ENCODE assay signal across 8 mouse cellular contexts in the genomic region with DNA sequence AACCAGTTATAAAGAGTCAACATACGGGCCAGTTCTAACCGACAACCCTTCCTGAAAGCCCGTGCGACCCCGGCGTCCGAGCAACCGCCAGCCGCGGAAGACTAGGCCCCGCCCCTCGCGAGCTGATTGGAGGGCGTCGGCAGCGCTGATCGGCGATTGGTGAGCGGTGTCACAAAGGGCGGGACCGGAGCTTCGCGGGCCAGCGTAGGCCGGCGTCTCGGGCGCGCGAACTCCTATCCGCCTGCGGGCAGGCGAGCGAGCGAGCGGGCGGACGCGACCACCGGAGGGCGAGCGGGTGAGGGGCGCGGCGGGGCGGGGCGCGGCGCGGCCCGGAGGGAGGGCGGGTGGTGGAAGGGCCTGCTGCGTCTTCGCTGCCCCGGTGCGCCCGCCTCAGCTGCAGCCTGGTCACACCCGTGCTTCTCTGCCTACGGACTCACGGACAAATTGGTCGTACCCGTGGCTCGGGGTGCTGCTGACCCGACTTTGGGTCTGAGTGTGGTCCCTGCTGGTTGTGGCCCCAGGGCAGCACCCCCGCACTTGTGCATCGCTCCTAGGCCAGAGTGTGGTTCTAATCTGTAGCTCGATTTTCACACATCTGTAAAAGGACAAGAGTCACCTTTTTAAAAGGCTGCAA. TPM values are rescaled to one million over a fixed set of nuclear protein-coding genes. Genes with fewer than 3 reads are reported as not detected.
DNase-seq lines count a peak whose midpoint lies in the region; ATAC-seq and TF ChIP-seq lines count a peak whose summit lies in the region.

TSS of gene Zfand4 (plus strand) at position 205 of the 634 bp plus-strand sequence.

- peak within 1 kb of the TSS; percentile 77 for H3K4me2 ChIP-seq in heart, embryonic 11.5 days
- H3K4me2 ChIP-seq in kidney, embryonic 16.5 days (replicated peaks; ENCODE audit: low read depth, low read length) = peak within 1 kb of the TSS; percentile 83
- peak within 1 kb of the TSS; percentile 76 for H3K4me2 ChIP-seq in myocyte (ENCODE audit: low read depth)

- no peaks in the 10 kb centered on the region for H3K9me3 ChIP-seq in heart, embryonic 11.5 days (replicated peaks; ENCODE audit: control insufficient read depth, low read length)
- no peaks in the 10 kb centered on the region for H3K9me3 ChIP-seq in kidney, embryonic 16.5 days (ENCODE audit: low read length)

- no peak for TF ChIP-seq CTCF in bone marrow macrophage, adult 2 months (IDR thresholded peaks at IDR 0.05; ENCODE audit: low read depth, low read length)
- no peak for TF ChIP-seq CTCF in embryonic fibroblast, embryonic 13.5 days (IDR thresholded peaks at IDR 0.05; ENCODE audit: borderline replicate concordance, insufficient read depth, low read length)
- no peak for TF ChIP-seq CTCF in liver, adult 2 months (IDR thresholded peaks at IDR 0.05; ENCODE audit: low read depth, low read length)

- peak; percentile 95 for DNase-seq in A20 (ENCODE audit: low read depth, low spot score)
- peak; percentile 74 for DNase-seq in liver, adult 2 months (ENCODE audit: extremely low read depth, low read depth, low spot score)
- peak; percentile 91 for DNase-seq in splenic B cell, adult 2 months (ENCODE audit: low read depth, low spot score)

- peak within 1 kb of the TSS; percentile 62 for H3K4me3 ChIP-seq in bone marrow macrophage, adult 2 months (ENCODE audit: insufficient read depth, low read length)
- H3K4me3 ChIP-seq in embryonic fibroblast, embryonic 13.5 days (ENCODE audit: insufficient read depth, low read length) = peak within 1 kb of the TSS; percentile 61
- H3K4me3 ChIP-seq in heart, embryonic 11.5 days (ENCODE audit: low read depth, low read length) = peak within 1 kb of the TSS; percentile 68
- H3K4me3 ChIP-seq in kidney, embryonic 16.5 days (ENCODE audit: low read length) = peak within 1 kb of the TSS; percentile 73
- H3K4me3 ChIP-seq in liver, adult 2 months (ENCODE audit: insufficient read depth, low read depth, low read length) = peak within 1 kb of the TSS; percentile 97
- H3K4me3 ChIP-seq in myocyte = peak within 1 kb of the TSS; percentile 36

- H3ac ChIP-seq in myocyte (ENCODE audit: control insufficient read depth, insufficient read length) = peak within 1 kb of the TSS; percentile 21

- no peak within 1 kb of the TSS for H3K27ac ChIP-seq in bone marrow macrophage, adult 2 months (ENCODE audit: insufficient read depth, low read depth, low read length)
- H3K27ac ChIP-seq in embryonic fibroblast, embryonic 13.5 days (ENCODE audit: insufficient read depth, low read length) = no peak within 1 kb of the TSS
- H3K27ac ChIP-seq in heart, embryonic 11.5 days (ENCODE audit: low read depth, low read length) = peak within 1 kb of the TSS; percentile 46
- peak within 1 kb of the TSS; percentile 37; the same call in 1 of the 2 replicates for H3K27ac ChIP-seq in kidney, embryonic 16.5 days (ENCODE audit: low read length)
- peak within 1 kb of the TSS; percentile 83 for H3K27ac ChIP-seq in liver, adult 2 months (replicated peaks; ENCODE audit: insufficient read depth, low read depth, low read length)

- peaks cover 11% of the 10 kb centered on the region for H3K4me1 ChIP-seq in bone marrow macrophage, adult 2 months (ENCODE audit: control insufficient read depth, insufficient read depth, low read length)
- peaks cover 6% of the 10 kb centered on the region; the same call in 1 of the 2 replicates for H3K4me1 ChIP-seq in embryonic fibroblast, embryonic 13.5 days (ENCODE audit: control insufficient read depth, insufficient read depth, low read length)
- peaks cover 2% of the 10 kb centered on the region; the same call in 1 of the 2 replicates for H3K4me1 ChIP-seq in heart, embryonic 11.5 days (ENCODE audit: control insufficient read depth, insufficient read depth, low read length)
- H3K4me1 ChIP-seq in kidney, embryonic 16.5 days (ENCODE audit: insufficient read depth, low read length) = peaks cover 17% of the 10 kb centered on the region
- peaks cover 17% of the 10 kb centered on the region for H3K4me1 ChIP-seq in liver, adult 2 months (ENCODE audit: control insufficient read depth, insufficient read depth, low read length)

- peaks cover 17% of the 10 kb centered on the region; the same call in 1 of the 2 replicates for H3K79me2 ChIP-seq in liver, adult 2 months (ENCODE audit: control insufficient read depth, insufficient read depth, low read length)
- no peaks in the 10 kb centered on the region for H3K79me2 ChIP-seq in myocyte (ENCODE audit: control insufficient read depth, insufficient read depth)

- H3K27me3 ChIP-seq in heart, embryonic 11.5 days (ENCODE audit: control insufficient read depth, insufficient read depth, low read length) = no peaks in the 10 kb centered on the region
- H3K27me3 ChIP-seq in kidney, embryonic 16.5 days (ENCODE audit: insufficient read depth, low read length) = no peaks in the 10 kb centered on the region
- no peaks in the 10 kb centered on the region for H3K27me3 ChIP-seq in liver, adult 2 months (ENCODE audit: control insufficient read depth, insufficient read depth, low read length)
- H3K27me3 ChIP-seq in myocyte (ENCODE audit: control insufficient read depth, insufficient read depth, insufficient read length) = no peaks in the 10 kb centered on the region
- no peaks in the 10 kb centered on the region for H3K27me3 ChIP-seq in splenic B cell, adult 2 months (ENCODE audit: control insufficient read depth, insufficient read depth, low read length, poor library complexity, severe bottlenecking)

- TF ChIP-seq POLR2A in bone marrow macrophage, adult 2 months (IDR thresholded peaks at IDR 0.05; ENCODE audit: borderline replicate concordance, low read depth, low read length) = no peak
- peak; percentile 52; the same call in 1 of the 2 replicates for TF ChIP-seq POLR2A in embryonic fibroblast, embryonic 13.5 days (IDR thresholded peaks at IDR 0.05; ENCODE audit: low read depth, low read length)
- TF ChIP-seq POLR2A in liver, adult 2 months (IDR thresholded peaks at IDR 0.05; ENCODE audit: extremely low read depth, insufficient read depth, low read length) = peak; percentile 84
- TF ChIP-seq POLR2A in myocyte (IDR thresholded peaks at IDR 0.05; ENCODE audit: insufficient read length, low read depth) = peak; percentile 91

- peaks cover 3% of the 10 kb centered on the region; the same call in 1 of the 2 replicates for H3K36me3 ChIP-seq in heart, embryonic 11.5 days (ENCODE audit: control insufficient read depth, insufficient read depth, low read length)
- H3K36me3 ChIP-seq in kidney, embryonic 16.5 days (ENCODE audit: insufficient read depth, low read length) = 0 out of 2 replicates have a peak, but pooled peaks cover 16% of the 10 kb centered on the region
- H3K36me3 ChIP-seq in liver, adult 2 months (ENCODE audit: control insufficient read depth, insufficient read depth, low read length) = peaks cover 5% of the 10 kb centered on the region
- H3K36me3 ChIP-seq in myocyte (ENCODE audit: control insufficient read depth, insufficient read depth) = peaks cover 5% of the 10 kb centered on the region
- H3K36me3 ChIP-seq in splenic B cell, adult 2 months (ENCODE audit: control insufficient read depth, insufficient read depth, low read length, poor library complexity, severe bottlenecking) = no peaks in the 10 kb centered on the region

- peak; percentile 98 for ATAC-seq in heart, embryonic 11.5 days (replicated peaks; ENCODE audit: insufficient number of reproducible peaks, low FRiP score, low TSS enrichment)
- peak; percentile 98 for ATAC-seq in kidney, embryonic 16.5 days (ENCODE audit: low FRiP score, low TSS enrichment)

- H3K9ac ChIP-seq in heart, embryonic 11.5 days (ENCODE audit: low read depth, low read length) = peak within 1 kb of the TSS; percentile 80
- H3K9ac ChIP-seq in kidney, embryonic 16.5 days (replicated peaks; ENCODE audit: low read length) = peak within 1 kb of the TSS; percentile 86
- H3K9ac ChIP-seq in liver, adult 2 months (ENCODE audit: low read depth, low read length) = peak within 1 kb of the TSS; percentile 98

- under 1% methylated on average over 65 of the region's 67 CpGs for WGBS in heart, embryonic 11.5 days (ENCODE audit: insufficient replicate concordance)
- WGBS in kidney, embryonic 16.5 days = under 1% methylated on average over 39 of the region's 67 CpGs
- WGBS in liver, adult 2 months = under 1% methylated on average over 62 of the region's 67 CpGs

TF ChIP-seq in myocyte, 11 proteins besides CTCF, POLR2A, EP300 and RAD21:
- TF ChIP-seq MYOD1 (IDR thresholded peaks at IDR 0.05; ENCODE audit: control insufficient read depth in 1 of 3, insufficient read length in 2 of 3, low read depth in 2 of 3) (no peak), POLR2AphosphoS2 (IDR thresholded peaks at IDR 0.05; ENCODE audit: insufficient read length, low read depth) (peak; percentile 83)

RNA-seq across cellular contexts. Expression of gene Zfand4, which starts in this region (rescaled TPM):
- 5.8 and 6.6 TPM in 2 replicates for polyA plus RNA-seq in bone marrow macrophage, adult 2 months (2012; ENCODE audit: insufficient read depth, insufficient read length, missing spikeins)
- 2.9 and 3.1 TPM in 2 replicates for polyA plus RNA-seq in embryonic fibroblast, embryonic 13.5 days (2011; ENCODE audit: insufficient read length, low read depth, missing spikeins)
- 4.5 and 6.3 TPM in 2 replicates for polyA plus RNA-seq in heart, embryonic 11.5 days (2014; fragmentation: Nextera tagmentation; extraction: Ambion mirVana)
- 5.9 and 7.1 TPM in 2 replicates for polyA plus RNA-seq in kidney, embryonic 16.5 days (2015; fragmentation: Nextera tagmentation; extraction: Ambion mirVana)
- 25.6 and 28.0 TPM in 2 replicates for total RNA-seq in liver, adult 2 months (2014; rRNA removed)
- polyA plus RNA-seq in liver, adult 2 months (2012; rRNA removed) = 3.1 and 4.0 TPM in 2 replicates
- 2.1 TPM for polyA plus RNA-seq in myocyte (2012; fragmentation: generic; extraction: Trizol)

Comparison
In these comparisons a context has a peak if more than half of its experiments do, and no peak if none do; other contexts are left out.
1. H3K27ac ChIP-seq: peak in heart, embryonic 11.5 days (single experiment), kidney, embryonic 16.5 days (single experiment) and liver, adult 2 months (single experiment); none in bone marrow macrophage, adult 2 months (single experiment) and embryonic fibroblast, embryonic 13.5 days (single experiment).
2. H3K4me3 ChIP-seq: peak in every context shown above with its lines; median percentile 97 in liver, adult 2 months; 73 in kidney, embryonic 16.5 days; 68 in heart, embryonic 11.5 days; 62 in bone marrow macrophage, adult 2 months; 61 in embryonic fibroblast, embryonic 13.5 days; 36 in myocyte.
3. Peak in every context shown above with its lines, with median percentiles within 50 percentile points of each other: DNase-seq, H3K4me2 ChIP-seq and H3K9ac ChIP-seq.